Mouse (Mus musculus): Measurements from ENCODE around the gene Hist1h4j. TPM values are rescaled to one million over a fixed set of nuclear protein-coding genes. Genes with fewer than 3 reads are reported as not detected.
A peak's percentile ranks its signal among the peaks of the same experiment; 100 is the strongest.

Hist1h4j gene
- polyA plus RNA-seq, 1 experiment = 8.2 TPM

DNA sequence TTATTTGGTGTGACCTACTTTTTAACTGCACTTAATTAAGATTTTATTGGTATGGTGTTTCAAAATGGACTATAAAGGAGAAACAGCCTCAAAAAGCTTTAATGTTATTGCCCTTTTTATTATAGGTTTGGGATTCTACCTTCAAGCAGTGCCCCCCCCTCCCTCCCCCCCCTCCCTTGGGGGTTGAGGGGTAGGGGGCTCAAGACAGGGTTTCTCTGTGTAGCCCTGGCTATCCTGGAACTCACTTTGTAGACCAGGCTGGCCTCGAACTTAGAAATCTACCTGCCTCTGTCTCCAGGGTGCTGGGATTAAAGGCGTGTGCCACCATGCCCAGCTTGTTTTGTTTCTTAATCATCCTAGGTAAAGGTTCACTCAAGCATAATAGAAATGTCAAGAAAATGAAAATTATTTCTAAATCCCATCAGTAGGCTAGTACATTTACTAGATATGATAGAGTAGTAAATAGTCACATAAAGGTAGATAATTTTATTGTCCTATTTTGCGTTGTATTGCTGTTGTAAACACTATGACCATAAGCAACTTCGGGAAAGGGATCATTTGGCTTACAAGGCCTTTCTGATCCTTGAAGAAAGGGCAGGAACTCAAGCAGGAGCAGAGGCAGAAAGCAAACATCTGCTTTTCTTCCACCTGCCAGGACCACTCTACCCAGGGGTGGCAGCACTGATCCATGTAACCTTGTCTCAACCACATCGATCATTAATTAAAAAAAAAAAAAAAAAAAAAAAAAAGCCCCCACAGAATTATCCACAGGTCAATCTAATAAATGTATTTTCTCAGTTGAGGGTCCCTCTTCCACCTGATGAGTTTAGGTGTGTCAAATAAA is 11.6 kb upstream of the Hist1h4j start:
- Histone ChIP-seq H3K9me3 (replicated peaks; ENCODE audit: control insufficient read depth, insufficient read depth, low read length, poor library complexity, severe bottlenecking) (no peaks in the 10 kb centered on the region), H3K27ac (ENCODE audit: insufficient read depth, low read length) (peak overlapping the region; percentile 98), H3K9ac (ENCODE audit: low read depth, poor library complexity, severe bottlenecking) (peak overlapping the region; percentile 96), H3K4me3 (ENCODE audit: low read depth, low read length) (no peak overlapping the region), H3K27me3 (ENCODE audit: control insufficient read depth, insufficient read depth, low read length, poor library complexity, severe bottlenecking) (no peaks in the 10 kb centered on the region), H3K4me1 (ENCODE audit: control insufficient read depth, insufficient read depth, low read length) (no peaks in the 10 kb centered on the region), H3K36me3 (ENCODE audit: control insufficient read depth, insufficient read depth, low read length, poor library complexity, severe bottlenecking) (no peaks in the 10 kb centered on the region)
- TF ChIP-seq POLR2A (IDR thresholded peaks at IDR 0.05; ENCODE audit: insufficient read depth, low read length) = no peak
- TF ChIP-seq CTCF (IDR thresholded peaks at IDR 0.05; ENCODE audit: low read depth, low read length) = peak; percentile 11

DNA sequence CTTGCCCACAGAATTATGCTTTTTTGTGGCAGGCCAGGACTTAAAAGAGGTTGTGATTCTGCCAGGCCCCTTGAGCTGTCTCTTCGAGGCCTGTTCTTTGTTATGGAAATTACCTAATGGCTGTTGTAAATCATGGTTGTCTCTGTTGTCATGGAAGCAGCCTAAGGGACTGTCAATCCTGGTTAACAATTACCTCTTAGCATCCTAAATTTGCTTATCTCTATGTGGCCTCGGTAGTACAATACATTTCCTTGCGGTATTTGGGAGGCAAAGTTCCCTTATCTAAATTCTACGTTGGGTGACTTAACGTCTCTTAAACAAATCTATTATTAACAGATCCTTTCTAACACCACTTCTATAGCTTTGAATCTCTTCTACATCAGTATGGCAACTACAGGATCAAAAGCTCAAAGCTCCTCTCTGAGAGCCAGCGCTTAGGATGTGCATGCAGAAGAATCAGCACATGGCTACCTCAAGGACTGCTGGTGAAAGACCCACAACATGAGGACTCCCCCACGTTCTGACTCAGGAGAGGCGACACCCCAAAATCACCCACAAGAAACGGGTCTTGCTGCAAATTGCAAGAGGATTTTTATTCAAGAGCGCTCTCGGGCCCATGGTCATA is 6.8 kb upstream of the Hist1h4j start:
- H3K27ac ChIP-seq (ENCODE audit: insufficient read depth, low read length) = peak overlapping the region; percentile 93

DNA sequence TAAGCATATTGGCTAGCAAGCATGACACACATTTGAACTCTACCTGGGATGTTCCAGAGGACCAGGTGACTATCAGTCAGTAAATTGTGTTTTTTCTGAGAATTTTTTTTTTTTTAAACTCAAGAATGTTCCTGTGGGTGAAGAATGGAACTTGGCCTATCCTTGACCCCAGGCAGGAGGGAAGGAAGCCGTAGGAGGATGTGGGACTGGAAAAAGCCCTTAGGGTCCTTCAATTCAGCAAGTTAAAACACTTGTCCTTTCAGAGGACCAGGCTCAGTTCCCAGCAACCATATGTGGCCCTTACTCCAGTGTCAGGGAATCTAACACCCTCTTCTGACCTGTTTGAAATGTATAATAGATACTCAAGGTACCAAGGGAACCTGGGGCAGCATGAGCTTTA is 5.3 kb upstream of the Hist1h4j start:
- Histone ChIP-seq H3K27ac (ENCODE audit: insufficient read depth, low read length) (peak overlapping the region; percentile 86), H3K9me3 (replicated peaks; ENCODE audit: control insufficient read depth, insufficient read depth, low read length, poor library complexity, severe bottlenecking) (no peaks in the 10 kb centered on the region), H3K4me1 (ENCODE audit: control insufficient read depth, insufficient read depth, low read length) (peaks cover 2% of the 10 kb centered on the region), H3K4me3 (ENCODE audit: low read depth, low read length) (no peak overlapping the region), H3K27me3 (ENCODE audit: control insufficient read depth, insufficient read depth, low read length, poor library complexity, severe bottlenecking) (no peaks in the 10 kb centered on the region), H3K36me3 (ENCODE audit: control insufficient read depth, insufficient read depth, low read length, poor library complexity, severe bottlenecking) (no peaks in the 10 kb centered on the region), H3K9ac (ENCODE audit: low read depth, poor library complexity, severe bottlenecking) (peak overlapping the region; percentile 30; the same call in 1 of the 2 replicates)
- no peak for TF ChIP-seq POLR2A (IDR thresholded peaks at IDR 0.05; ENCODE audit: insufficient read depth, low read length)
- peak; percentile 94 for TF ChIP-seq EP300 (IDR thresholded peaks at IDR 0.05; ENCODE audit: insufficient read depth, low read depth, low read length)

More for the DNA sequence above, 6.8 kb upstream of the Hist1h4j start:
- H3K27me3 ChIP-seq (ENCODE audit: control insufficient read depth, insufficient read depth, low read length, poor library complexity, severe bottlenecking) = no peaks in the 10 kb centered on the region
- H3K4me1 ChIP-seq (ENCODE audit: control insufficient read depth, insufficient read depth, low read length) = peaks cover 2% of the 10 kb centered on the region
- no peak for TF ChIP-seq POLR2A (IDR thresholded peaks at IDR 0.05; ENCODE audit: insufficient read depth, low read length)
- TF ChIP-seq EP300 (IDR thresholded peaks at IDR 0.05; ENCODE audit: insufficient read depth, low read depth, low read length) = no peak
- no peak for TF ChIP-seq CTCF (IDR thresholded peaks at IDR 0.05; ENCODE audit: low read depth, low read length)
- H3K9ac ChIP-seq (ENCODE audit: low read depth, poor library complexity, severe bottlenecking) = no peak overlapping the region
- H3K36me3 ChIP-seq (ENCODE audit: control insufficient read depth, insufficient read depth, low read length, poor library complexity, severe bottlenecking) = no peaks in the 10 kb centered on the region
- H3K9me3 ChIP-seq (replicated peaks; ENCODE audit: control insufficient read depth, insufficient read depth, low read length, poor library complexity, severe bottlenecking) = no peaks in the 10 kb centered on the region
- no peak overlapping the region for H3K4me3 ChIP-seq (ENCODE audit: low read depth, low read length)

DNA sequence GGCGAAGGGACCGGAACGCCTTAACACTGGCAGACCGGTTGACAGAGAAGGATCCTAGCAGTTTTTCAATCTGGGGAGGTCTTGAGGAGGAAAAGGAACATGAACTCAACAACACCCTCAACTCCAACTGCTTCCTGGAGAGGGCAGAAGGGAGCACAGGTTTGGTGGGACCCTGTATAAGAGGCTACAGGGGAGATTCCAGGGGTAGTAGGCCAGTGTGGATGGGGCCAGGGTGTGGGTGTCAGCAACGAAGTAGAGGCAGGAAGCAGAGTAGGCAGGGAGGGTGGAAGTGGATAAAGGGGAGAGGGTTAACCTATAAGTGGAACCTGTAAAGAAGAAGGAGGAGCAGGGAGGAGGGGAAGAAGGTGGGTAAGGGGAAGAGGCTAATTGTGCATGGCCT is 1.4 kb upstream of the Hist1h4j start:
- TF ChIP-seq POLR2A (IDR thresholded peaks at IDR 0.05; ENCODE audit: insufficient read depth, low read length) (no peak), CTCF (IDR thresholded peaks at IDR 0.05; ENCODE audit: low read depth, low read length) (peak; percentile 9)
- Histone ChIP-seq H3K9me3 (replicated peaks; ENCODE audit: control insufficient read depth, insufficient read depth, low read length, poor library complexity, severe bottlenecking) (no peaks in the 10 kb centered on the region), H3K27ac (ENCODE audit: insufficient read depth, low read length) (no peak overlapping the region; the same call in 1 of the 2 replicates), H3K36me3 (ENCODE audit: control insufficient read depth, insufficient read depth, low read length, poor library complexity, severe bottlenecking) (no peaks in the 10 kb centered on the region), H3K4me1 (ENCODE audit: control insufficient read depth, insufficient read depth, low read length) (peaks cover 2% of the 10 kb centered on the region), H3K9ac (ENCODE audit: low read depth, poor library complexity, severe bottlenecking) (peak overlapping the region; percentile 50; the same call in 1 of the 2 replicates), H3K4me3 (ENCODE audit: low read depth, low read length) (no peak overlapping the region), H3K27me3 (ENCODE audit: control insufficient read depth, insufficient read depth, low read length, poor library complexity, severe bottlenecking) (no peaks in the 10 kb centered on the region)

DNA sequence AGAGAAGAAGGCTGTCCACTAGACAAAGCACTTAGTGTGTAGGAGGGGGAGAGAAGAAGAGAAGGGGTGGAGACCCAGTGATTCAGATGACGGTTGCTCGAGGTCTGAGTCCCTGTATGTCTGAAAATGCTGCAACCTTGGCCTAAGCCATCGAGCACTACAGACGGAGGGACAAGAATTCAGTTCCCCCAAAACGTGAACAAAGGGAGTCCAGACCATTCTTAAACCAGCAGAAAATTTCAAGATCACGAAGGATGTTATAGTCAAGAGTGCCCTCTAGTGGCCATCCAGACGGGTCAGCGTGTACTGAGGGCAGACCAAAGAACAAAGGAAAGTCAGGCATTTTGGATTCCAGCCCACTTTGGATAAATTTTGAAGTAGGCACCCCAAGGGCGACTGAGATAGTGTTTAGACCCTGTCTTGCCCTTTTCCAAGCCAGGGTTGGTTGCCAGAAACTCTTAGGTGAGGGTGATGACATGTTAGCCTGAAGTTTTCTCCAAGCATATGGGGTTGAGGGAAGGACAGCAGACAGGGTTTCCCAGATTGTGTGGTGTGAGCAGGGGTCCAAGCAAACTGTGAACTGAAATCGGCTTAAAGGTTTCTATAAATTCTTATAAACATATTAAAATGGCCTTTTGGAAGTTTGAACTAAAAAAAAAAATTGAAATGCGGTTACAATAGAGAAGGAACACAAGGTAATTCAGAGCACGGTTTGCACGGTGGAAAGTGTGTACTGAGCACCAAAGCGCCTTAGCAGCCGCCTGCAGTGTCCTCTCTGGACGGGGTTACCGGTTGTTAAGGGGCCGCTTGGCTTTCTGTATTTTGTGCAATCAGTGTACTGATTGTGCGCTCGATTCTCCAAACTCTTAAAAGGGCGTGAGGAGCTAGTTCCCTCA is 606 bp upstream of the Hist1h4j start:
- H3K4me3 ChIP-seq (ENCODE audit: low read depth, low read length) = peak overlapping the region; percentile 36
- peaks cover 2% of the 10 kb centered on the region for H3K4me1 ChIP-seq (ENCODE audit: control insufficient read depth, insufficient read depth, low read length)
- H3K9ac ChIP-seq (ENCODE audit: low read depth, poor library complexity, severe bottlenecking) = peak overlapping the region; percentile 50
- no peaks in the 10 kb centered on the region for H3K9me3 ChIP-seq (replicated peaks; ENCODE audit: control insufficient read depth, insufficient read depth, low read length, poor library complexity, severe bottlenecking)
- TF ChIP-seq EP300 (IDR thresholded peaks at IDR 0.05; ENCODE audit: insufficient read depth, low read depth, low read length) (no peak), CTCF (IDR thresholded peaks at IDR 0.05; ENCODE audit: low read depth, low read length) (peak; percentile 61)
- H3K27me3 ChIP-seq (ENCODE audit: control insufficient read depth, insufficient read depth, low read length, poor library complexity, severe bottlenecking) = no peaks in the 10 kb centered on the region
- no peaks in the 10 kb centered on the region for H3K36me3 ChIP-seq (ENCODE audit: control insufficient read depth, insufficient read depth, low read length, poor library complexity, severe bottlenecking)
- peak overlapping the region; percentile 87 for H3K27ac ChIP-seq (ENCODE audit: insufficient read depth, low read length)
